Mouse (Mus musculus) embryo, embryonic 11.5 days (tissue): ENCODE measurements around the gene Esam.

Experiments
- DNase-seq: peaks from one replicate; pipeline ENCODE4 v3.0.0-alpha.2; 2012; ENCODE audit warnings: low read depth, low spot score

Esam gene

DNA sequence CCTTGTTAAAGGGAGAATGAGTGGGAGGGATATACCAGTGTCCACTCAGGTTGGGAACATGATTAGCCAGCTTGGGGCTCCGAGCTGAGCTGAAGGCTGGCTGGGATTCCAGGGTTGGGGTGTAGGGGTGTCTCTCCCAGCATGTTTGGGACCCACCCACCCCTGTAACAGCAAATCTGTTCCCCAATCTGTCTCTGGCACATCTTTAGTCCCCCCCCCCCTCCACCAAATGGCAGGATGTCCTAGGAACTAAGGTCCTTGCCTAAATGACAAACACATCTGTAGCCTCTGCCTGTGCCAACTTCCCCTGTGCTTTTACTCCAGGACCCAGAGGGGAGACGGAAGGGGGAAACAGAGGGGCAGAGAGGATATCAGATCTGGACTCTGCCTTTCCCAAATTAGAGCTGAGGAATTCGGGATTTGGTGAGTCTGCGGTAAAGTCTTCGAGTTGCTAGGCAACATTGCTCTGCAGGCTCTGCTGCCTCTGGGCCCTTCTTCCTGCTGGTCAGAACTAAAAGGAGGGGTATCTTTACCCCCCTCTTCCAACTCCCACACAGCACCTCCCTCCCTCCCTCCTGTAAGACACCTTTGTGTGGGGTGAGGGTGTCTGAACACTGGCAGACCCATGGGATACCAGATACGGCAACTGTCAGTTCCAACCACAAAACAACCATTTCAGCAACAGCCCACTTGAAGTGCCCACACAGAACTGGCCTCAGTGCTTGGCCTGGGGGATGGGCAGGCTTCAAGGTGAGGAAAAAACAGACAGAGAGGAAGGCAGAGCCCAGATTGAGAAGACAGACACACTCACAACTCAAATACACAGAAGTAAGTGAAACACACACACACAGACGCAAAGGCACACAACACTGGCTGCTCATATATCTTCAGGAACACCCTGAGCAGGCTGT, 27.2 kb downstream of the Esam start, which contains the start of gene Siae:
Gene Siae, plus strand, starts transcription at position 861 of the 911 bp plus-strand sequence.
- no peak for DNase-seq

DNA sequence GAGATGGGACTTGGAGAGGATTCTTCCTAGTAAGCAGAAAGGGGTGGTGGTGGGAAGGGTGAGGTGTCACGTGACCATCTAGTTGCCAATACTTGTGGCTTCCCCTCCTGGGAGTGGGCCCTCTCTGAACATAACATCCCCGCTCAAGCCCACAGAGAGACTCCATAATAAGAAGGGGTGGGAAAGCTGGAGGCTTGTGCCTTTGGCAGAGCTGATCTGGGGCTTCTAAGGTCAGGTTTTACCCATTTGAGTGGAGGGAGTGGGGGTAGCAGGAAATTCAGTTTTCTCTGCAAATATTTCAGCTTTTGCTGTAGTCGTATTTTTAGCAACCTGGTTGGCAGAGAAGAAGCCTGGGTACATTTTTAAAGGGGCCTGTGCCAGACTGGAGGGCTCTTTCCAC, 28.5 kb downstream of the Esam start:
- DNase-seq: no peak

DNA sequence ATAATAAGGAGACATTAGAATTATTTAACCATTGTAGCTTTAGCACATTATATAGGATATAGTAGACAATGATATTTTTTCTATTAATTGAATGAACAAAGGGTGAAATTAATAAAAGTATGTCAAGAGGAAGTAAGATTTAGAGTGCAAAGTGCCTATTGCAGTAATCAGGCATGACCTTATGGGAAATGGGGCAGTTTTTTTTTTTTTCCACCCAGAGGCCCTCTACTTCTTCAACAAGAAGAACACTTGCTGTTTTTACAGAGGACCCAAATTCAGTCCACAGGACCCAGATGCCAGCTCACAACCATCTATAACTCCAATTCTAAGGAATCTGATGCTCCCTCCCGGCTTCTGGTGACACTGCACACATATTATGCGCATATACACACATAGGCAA, 32.7 kb downstream of the Esam start:
- DNase-seq: no peak

DNA sequence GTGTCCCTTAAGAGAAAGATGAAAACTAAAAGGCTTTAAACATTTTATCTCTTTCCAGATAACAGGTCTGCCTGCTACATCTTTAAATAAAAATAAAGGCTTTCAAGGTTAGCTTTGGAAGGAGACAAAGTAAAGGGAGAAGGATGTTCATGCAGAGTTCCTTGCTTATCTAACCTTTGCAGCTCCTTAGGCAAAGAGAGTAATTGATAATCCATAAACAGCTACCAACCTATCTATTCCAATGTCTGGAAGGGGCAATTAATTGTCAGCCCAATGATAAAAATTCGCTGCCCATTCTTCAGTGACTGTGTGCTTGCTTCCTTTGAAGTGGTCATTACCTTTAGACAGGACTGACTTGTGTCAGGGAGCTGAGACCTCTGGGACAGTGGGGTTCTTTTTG, 35.9 kb downstream of the Esam start:
- no peak for DNase-seq

DNA sequence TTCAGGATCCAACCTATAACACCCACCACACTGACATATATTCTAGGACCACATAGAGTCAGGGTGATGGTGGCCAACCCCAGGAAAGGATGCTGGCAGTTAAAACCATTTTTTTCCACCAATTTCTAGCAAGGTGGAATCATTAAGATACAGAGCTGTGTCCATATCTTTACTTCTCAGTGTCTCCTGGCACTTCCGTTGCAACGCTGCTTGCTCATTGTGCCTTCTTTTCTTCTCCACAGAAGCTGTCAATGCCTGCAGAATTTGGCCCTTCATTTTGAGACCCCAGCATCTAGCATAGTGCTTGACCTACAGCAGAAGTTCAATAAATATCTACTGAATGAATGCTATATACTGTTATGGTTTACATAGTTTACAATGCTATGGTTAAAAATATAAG, 39.1 kb downstream of the Esam start:
- no peak for DNase-seq

DNA sequence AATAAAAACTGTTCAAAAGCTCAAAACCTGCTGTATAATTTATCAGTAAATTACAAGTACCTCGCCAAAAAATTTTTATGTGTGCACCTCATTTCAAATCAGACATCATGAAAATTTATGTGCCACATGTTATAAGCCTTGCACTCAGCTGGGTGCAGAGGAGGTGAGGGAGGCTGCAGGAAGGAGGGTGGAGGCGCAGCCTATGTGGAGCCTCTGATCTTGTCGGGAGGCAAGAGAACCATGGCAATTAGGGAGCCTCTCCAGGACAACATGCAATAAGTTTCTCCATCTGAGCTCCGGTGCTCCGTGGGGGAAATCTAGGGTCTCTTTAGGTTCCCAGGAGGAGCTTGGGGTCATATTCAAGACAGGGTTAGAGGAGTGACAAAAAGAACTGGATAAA, 39.6 kb downstream of the Esam start:
- no peak for DNase-seq

DNA sequence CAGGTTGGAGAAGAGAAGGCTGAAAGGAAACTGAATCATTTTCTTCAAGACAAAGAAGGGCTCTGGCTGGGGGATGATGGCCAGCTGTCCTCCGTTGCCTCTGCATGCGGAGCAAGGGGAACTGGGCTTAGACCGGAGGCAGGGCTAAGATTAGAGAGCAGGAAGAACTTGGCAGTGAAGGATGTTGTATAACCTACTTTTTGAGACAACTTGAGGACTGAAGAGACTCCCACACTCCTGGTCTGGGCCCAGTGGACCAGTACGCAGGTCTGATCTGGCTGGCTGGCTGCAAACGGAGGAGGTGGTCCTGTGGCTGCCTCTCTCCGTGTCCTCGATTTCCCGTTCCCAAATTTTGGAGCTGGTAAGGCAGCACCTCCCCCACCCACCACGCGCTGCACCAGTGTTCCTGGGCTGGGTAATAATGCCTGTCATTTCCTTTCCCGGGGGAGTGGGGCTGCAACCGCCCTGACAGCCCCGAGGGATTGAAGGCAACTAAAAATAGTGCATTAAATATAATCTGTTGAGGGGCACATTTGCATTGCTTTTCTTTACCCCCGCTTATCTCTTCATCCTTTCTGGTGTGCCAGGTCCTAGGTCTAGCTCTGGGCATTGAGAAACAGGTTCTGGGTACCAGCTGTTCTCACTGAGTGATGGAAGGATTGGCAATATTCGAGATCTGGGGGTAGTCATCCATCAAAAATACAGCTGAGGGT, 40.2 kb downstream of the Esam start:
- DNase-seq: no peak

DNA sequence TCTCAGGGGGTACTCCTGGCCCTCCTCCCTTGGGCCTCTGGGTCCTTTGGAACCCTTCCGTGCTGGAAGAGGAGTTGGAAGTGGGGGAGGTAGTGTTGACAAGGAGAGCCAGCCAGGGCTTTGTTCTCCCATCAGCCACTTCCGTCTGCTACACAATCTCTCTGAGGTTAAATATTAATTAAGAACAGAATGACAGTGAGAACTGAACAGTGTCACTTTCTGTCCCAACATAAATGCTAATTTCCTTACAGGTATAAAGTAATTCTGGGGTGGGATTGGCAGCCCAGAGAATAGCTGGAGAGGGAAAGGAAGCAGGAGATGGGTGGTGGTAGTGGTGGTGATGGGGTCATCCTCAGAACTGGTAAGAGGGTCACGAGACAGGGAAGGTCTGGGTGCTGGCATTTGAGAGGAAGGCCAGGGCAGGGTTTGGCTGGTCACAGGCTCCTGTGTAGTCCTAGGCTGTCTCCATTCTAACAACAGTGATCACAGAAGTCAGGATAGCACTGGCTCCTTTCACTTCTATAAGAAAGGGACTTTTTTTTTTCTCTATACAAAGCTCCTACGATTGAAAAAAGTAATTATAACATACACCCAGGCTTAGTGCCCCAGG, 40.8 kb downstream of the Esam start:
- no peak for DNase-seq

DNA sequence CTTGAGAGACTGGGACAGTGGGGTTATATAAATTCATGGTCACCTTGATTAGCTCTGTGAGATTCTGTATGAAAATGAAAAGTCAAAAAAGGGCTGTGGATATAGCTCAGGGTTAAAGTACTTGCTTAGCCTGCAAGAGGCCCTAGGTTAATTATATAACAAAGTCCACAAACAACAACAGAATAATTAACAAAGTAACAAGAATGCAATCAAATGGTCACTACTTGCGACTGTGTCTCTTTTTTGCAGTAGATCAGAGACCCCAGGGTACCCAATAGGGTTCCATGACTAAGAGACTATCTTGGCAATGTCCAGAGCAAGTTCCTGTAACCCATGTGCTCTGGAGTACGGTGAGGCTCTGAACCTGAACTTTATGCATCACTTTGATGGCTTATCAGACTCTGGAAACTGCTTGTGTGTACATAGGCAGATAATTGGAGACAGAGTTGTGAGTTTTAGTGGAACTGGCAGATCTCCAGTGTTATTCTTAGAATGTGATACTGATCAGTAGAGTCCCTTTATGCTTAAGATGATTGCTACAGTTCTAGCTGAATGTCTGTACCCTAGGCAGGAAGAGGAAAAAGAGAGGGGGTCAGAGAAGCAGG, 41.5 kb downstream of the Esam start:
- DNase-seq: no peak

DNA sequence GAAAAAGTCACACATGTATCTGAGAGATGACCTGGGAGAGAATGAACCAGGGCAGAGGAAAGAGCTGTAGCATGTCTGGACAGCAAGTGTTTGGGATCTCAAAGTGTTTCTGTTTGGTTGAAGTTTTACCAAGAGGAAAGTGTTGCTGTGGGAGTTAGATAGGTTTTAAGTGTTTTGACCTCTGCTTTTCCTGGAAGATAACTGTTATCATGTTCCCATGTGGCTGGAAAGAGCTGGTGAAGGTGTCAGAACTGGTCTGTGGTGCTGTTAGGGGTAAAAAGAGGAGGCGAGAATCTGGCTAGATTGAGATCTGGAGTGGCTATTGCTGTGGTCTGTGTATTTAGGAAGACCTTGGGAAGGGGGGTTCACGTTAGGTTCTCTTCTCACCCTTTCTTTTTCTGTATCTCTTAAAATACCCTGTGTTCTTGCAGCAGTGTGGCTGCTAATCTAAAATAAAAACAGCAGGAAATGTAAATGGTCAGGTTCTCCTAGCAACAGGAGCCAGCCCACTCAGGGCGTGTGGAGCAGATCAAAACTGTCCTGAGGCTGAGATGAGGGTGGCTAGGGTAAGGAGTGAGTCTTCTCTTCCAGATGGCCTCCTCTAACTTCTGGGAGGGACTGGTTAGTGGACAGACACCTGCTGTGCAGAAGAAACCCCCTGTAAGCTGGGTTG, 44.5 kb downstream of the Esam start:
- no peak for DNase-seq

DNA sequence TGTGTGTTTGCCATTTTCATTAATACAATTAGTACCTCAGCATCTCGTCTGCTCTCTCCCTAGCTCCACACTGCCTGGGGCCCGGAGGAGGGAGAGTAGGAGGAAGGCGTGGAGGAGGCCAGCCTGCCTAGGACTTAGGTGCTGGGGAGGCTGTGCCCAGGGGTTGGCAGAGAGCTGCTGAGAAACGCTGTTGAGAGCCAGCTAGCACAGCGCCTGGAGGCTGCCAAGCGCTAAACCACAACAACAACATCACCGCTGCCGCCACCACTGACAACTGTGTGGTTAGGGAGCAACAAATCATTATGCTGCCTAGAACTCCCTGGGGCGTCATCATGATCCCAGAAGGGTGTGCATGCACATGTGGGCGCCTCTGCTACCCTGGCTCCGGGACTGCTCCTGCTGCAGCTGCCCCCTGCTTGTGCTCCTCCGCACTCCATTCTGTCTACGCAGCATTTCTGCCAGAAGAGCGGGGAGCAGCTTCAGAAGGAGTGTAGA, 48.6 kb downstream of the Esam start:
- no peak for DNase-seq

DNA sequence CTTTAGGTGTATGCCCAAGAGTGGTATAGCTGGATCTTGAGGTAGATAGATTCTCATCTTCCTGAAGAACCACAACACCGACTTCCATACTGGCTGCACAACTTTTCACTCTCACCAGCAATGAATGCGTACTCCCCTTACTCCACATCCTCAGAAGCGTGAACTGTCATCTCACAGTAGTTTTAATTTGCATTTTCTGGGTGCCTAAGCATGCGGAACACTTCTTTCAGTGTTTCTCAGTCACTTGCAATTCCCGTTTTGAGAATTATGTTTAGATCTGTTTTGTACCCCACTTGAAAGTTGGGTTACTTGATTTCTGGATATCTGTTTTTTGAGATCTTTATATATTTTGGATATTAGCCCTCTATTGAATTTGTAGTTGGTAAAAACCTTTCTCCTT, 55.7 kb downstream of the Esam start:
- no peak for DNase-seq

DNA sequence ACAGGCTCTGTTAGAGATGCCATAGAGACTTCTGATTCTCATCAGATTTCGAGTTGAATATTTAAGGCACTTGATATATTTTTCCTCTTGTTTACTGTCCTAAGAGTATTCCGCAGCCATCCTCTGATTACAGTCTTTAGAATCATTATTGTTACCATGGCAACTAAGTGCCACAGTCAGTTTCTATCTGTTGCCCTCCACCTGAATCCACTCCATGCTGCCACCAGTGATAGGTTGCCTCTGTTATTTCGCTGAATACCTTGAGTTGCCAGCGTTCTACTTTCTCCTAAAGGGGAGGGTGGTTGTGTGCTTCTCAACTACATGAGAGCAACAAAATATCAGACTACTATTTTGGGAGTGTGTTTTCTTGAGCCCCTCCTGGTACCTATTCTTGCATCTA, 58.8 kb downstream of the Esam start:
- DNase-seq: no peak
